Mouse (Mus musculus) kidney, postnatal 0 days (tissue): Measurements from ENCODE around the gene C1ql4. TPM values are rescaled to one million over a fixed set of nuclear protein-coding genes. Genes with fewer than 3 reads are reported as not detected.

ENCODE experiments used
- ATAC-seq: fragments of 200-750 bp; cut with Nextera tagmentation; replicated peaks from 2 replicates; pipeline ENCODE4 v1.8.0; 2017; ENCODE audit warnings: low read depth, moderate number of reproducible peaks, moderate TSS enrichment, moderate library complexity; ENCODE audit not compliant: low FRiP score
- DNase-seq: peaks from one replicate; pipeline ENCODE4 v3.0.0-alpha.2; 2016; ENCODE audit warnings: low spot score
- H3K27ac ChIP-seq: fragments of 300-500 bp; sonication (generic); 2 replicates; pipeline ENCODE4 v1.5.1; 2014; ENCODE audit warnings: mild to moderate bottlenecking
- H3K27me3 ChIP-seq: fragments of 300-500 bp; sonication (generic); 2 replicates; pipeline ENCODE4 v1.6.1; 2014; ENCODE audit warnings: low read length, mixed read lengths; ENCODE audit not compliant: insufficient read depth
- H3K36me3 ChIP-seq: fragments of 300-500 bp; sonication (generic); 2 replicates; pipeline ENCODE4 v1.6.1; 2014; ENCODE audit warnings: low read length, mixed read lengths; ENCODE audit not compliant: insufficient read depth
- H3K4me1 ChIP-seq: fragments of 300-500 bp; sonication (generic); replicated peaks from 2 replicates; pipeline ENCODE4 v1.6.1; 2014; ENCODE audit warnings: antibody characterized with exemption, low read length, mixed read lengths; ENCODE audit not compliant: insufficient read depth
- H3K4me2 ChIP-seq: fragments of 300-500 bp; sonication (generic); 2 replicates; pipeline ENCODE4 v1.6.1; 2014; ENCODE audit warnings: mild to moderate bottlenecking, low read length, moderate library complexity, mixed read lengths
- H3K4me3 ChIP-seq: fragments of 300-500 bp; sonication (generic); replicated peaks from 2 replicates; pipeline ENCODE4 v1.5.1; 2014; ENCODE audit warnings: low read depth, low read length
- H3K9ac ChIP-seq: fragments of 300-500 bp; sonication (generic); 2 replicates; pipeline ENCODE4 v1.6.1; 2014; ENCODE audit warnings: low read depth, low read length
- H3K9me3 ChIP-seq: fragments of 300-500 bp; sonication (generic); replicated peaks from 2 replicates; pipeline ENCODE4 v1.6.1; 2016; ENCODE audit warnings: low read length, inconsistent platforms, mixed read lengths
- CTCF ChIP-seq: IDR thresholded peaks from 2 replicates; pipeline ENCODE4 v1.5.1; 2016; ENCODE audit warnings: antibody characterized with exemption, low read depth, mild to moderate bottlenecking, moderate library complexity
- WGBS: fragments of 180-500 bp; shearing (Covaris S2); extraction: QIAGEN DNeasy Blood & Tissue Kit; methylation state at CpG from one replicate; pipeline ENCODE4 v1.1.7; 2014; 5-methylcytosine and 5-hydroxymethylcytosine counted together
- polyA plus RNA-seq: library from polyadenylated mRNA; unstranded; fragments of >200 nt; fragmentation: Nextera tagmentation; extraction: Ambion mirVana; gene quantifications from 2 replicates; pipeline ENCODE4 v1.2.1, GENCODE M21; 2015

The C1ql4 gene
- polyA plus RNA-seq, 1 experiment from 2014 or later = 1.3 TPM

- WGBS = under 1% methylated on average over 97 of the region's 115 CpGs
- no peak for TF ChIP-seq CTCF
- peak; percentile 81 for ATAC-seq
These were observed 38.6 kb upstream of the C1ql4 start for GRCm38 (mm10) chr15:99126081-99126815.

GRCm38 (mm10) chr15:99125711-99126080 lies 38.1 kb upstream of the C1ql4 start, which contains the start of gene Spats2:
Gene Spats2, plus strand, starts transcription at chr15:99125916.
- peaks cover 13% of the 10 kb centered on the region; the same call in 1 of the 2 replicates for H3K4me1 ChIP-seq
- ATAC-seq (no peak), DNase-seq (no peak)
- H3K4me2 ChIP-seq = peak within 1 kb of the TSS; percentile 67
- peak within 1 kb of the TSS; percentile 93 for H3K27ac ChIP-seq
- TF ChIP-seq CTCF = no peak
- H3K36me3 ChIP-seq = no peaks in the 10 kb centered on the region
- H3K9me3 ChIP-seq = no peaks in the 10 kb centered on the region
- no peaks in the 10 kb centered on the region for H3K27me3 ChIP-seq
- 1% methylated on average over 12 of the region's 12 CpGs for WGBS
- peak within 1 kb of the TSS; percentile 92 for H3K9ac ChIP-seq
- H3K4me3 ChIP-seq = peak within 1 kb of the TSS; percentile 62

More at GRCm38 (mm10) chr15:99126081-99126815, 38.6 kb upstream of the C1ql4 start:
- peak; percentile 95 for DNase-seq
- Histone ChIP-seq H3K36me3 (no peaks in the 10 kb centered on the region), H3K27ac (peak overlapping the region; percentile 93), H3K4me3 (peak overlapping the region; percentile 62), H3K9me3 (no peaks in the 10 kb centered on the region), H3K27me3 (no peaks in the 10 kb centered on the region), H3K4me2 (peak overlapping the region; percentile 67), H3K9ac (peak overlapping the region; percentile 92), H3K4me1 (peaks cover 13% of the 10 kb centered on the region; the same call in 1 of the 2 replicates)

GRCm38 (mm10) chr15:99122642-99123041 lies 35.0 kb upstream of the C1ql4 start:
- H3K4me2 ChIP-seq = no peak overlapping the region
- no peaks in the 10 kb centered on the region for H3K36me3 ChIP-seq
- H3K4me1 ChIP-seq = 0 out of 2 replicates have a peak, but pooled peaks cover 8% of the 10 kb centered on the region
- no peak for ATAC-seq
- H3K9me3 ChIP-seq = no peaks in the 10 kb centered on the region
- 41% methylated on average over 2 of the region's 2 CpGs for WGBS
- H3K4me3 ChIP-seq = no peak overlapping the region
- TF ChIP-seq CTCF = no peak
- no peak overlapping the region for H3K9ac ChIP-seq
- H3K27ac ChIP-seq = no peak overlapping the region
- no peaks in the 10 kb centered on the region for H3K27me3 ChIP-seq
- DNase-seq = peak; percentile 47

GRCm38 (mm10) chr15:99120814-99121213 lies 33.2 kb upstream of the C1ql4 start:
- H3K9me3 ChIP-seq = no peaks in the 10 kb centered on the region
- H3K4me3 ChIP-seq = no peak overlapping the region
- peaks cover 5% of the 10 kb centered on the region; the same call in 1 of the 2 replicates for H3K4me1 ChIP-seq
- peak; percentile 63 for ATAC-seq
- H3K27me3 ChIP-seq = no peaks in the 10 kb centered on the region
- no peaks in the 10 kb centered on the region for H3K36me3 ChIP-seq
- H3K9ac ChIP-seq = no peak overlapping the region
- no peak for TF ChIP-seq CTCF
- DNase-seq = peak; percentile 38
- H3K4me2 ChIP-seq = no peak overlapping the region
- 0 out of 2 replicates have a peak overlapping the region, but pooled peaks have one; percentile 10 for H3K27ac ChIP-seq
- WGBS = 7% methylated on average over 11 of the region's 11 CpGs

- no peak for TF ChIP-seq CTCF
- 19% methylated on average over 11 of the region's 11 CpGs for WGBS
- H3K9me3 ChIP-seq = no peaks in the 10 kb centered on the region
These were observed 28.9 kb upstream of the C1ql4 start for GRCm38 (mm10) chr15:99116539-99116938.

GRCm38 (mm10) chr15:99115065-99115423 lies 27.4 kb upstream of the C1ql4 start:
- WGBS = 81% methylated on average over 7 of the region's 7 CpGs
- Histone ChIP-seq H3K9me3 (no peaks in the 10 kb centered on the region), H3K4me3 (no peak overlapping the region), H3K27ac (no peak overlapping the region), H3K9ac (no peak overlapping the region), H3K4me1 (no peaks in the 10 kb centered on the region; the same call in 1 of the 2 replicates), H3K36me3 (no peaks in the 10 kb centered on the region), H3K4me2 (no peak overlapping the region), H3K27me3 (no peaks in the 10 kb centered on the region)
- DNase-seq = no peak
- no peak for TF ChIP-seq CTCF
- ATAC-seq = no peak

More at GRCm38 (mm10) chr15:99116539-99116938, 28.9 kb upstream of the C1ql4 start:
- H3K4me3 ChIP-seq = no peak overlapping the region
- no peak overlapping the region for H3K9ac ChIP-seq
- H3K36me3 ChIP-seq = no peaks in the 10 kb centered on the region
- H3K27me3 ChIP-seq = no peaks in the 10 kb centered on the region
- H3K27ac ChIP-seq = no peak overlapping the region
- ATAC-seq (no peak), DNase-seq (peak; percentile 73)
- H3K4me2 ChIP-seq = no peak overlapping the region
- no peaks in the 10 kb centered on the region; the same call in 1 of the 2 replicates for H3K4me1 ChIP-seq
